Mouse (Mus musculus) liver, embryonic 12.5 days (tissue): ENCODE measurements around the gene Gm28048. TPM values are rescaled to one million over a fixed set of nuclear protein-coding genes. Genes with fewer than 3 reads are reported as not detected.

Experiments used
- ATAC-seq: fragments of 200-750 bp; cut with Nextera tagmentation; 2 replicates; pipeline ENCODE4 v1.8.0; 2017; ENCODE audit warnings: moderate number of reproducible peaks, mild to moderate bottlenecking, moderate library complexity
- H3K27ac ChIP-seq: fragments of 300-500 bp; sonication (generic); 2 replicates; pipeline ENCODE4 v1.5.1; 2016; ENCODE audit warnings: mild to moderate bottlenecking
- H3K27me3 ChIP-seq: fragments of 300-500 bp; sonication (generic); replicated peaks from 2 replicates; pipeline ENCODE4 v1.6.1; 2016; ENCODE audit warnings: mild to moderate bottlenecking, moderate library complexity
- H3K36me3 ChIP-seq: fragments of 300-500 bp; sonication (generic); 2 replicates; pipeline ENCODE4 v1.6.1; 2016; ENCODE audit warnings: mild to moderate bottlenecking, moderate library complexity
- H3K4me1 ChIP-seq: fragments of 300-500 bp; sonication (generic); 2 replicates; pipeline ENCODE4 v1.6.1; 2016
- H3K4me2 ChIP-seq: fragments of 300-500 bp; sonication (generic); 2 replicates; pipeline ENCODE4 v1.6.1; 2016; ENCODE audit warnings: mild to moderate bottlenecking, moderate library complexity
- H3K4me3 ChIP-seq: fragments of 300-500 bp; sonication (generic); 2 replicates; pipeline ENCODE4 v1.5.1; 2016; ENCODE audit warnings: mild to moderate bottlenecking, moderate library complexity
- H3K9ac ChIP-seq: fragments of 300-500 bp; sonication (generic); 2 replicates; pipeline ENCODE4 v1.6.1; 2016; ENCODE audit warnings: mild to moderate bottlenecking, moderate library complexity
- H3K9me3 ChIP-seq: fragments of 300-500 bp; sonication (generic); replicated peaks from 2 replicates; pipeline ENCODE4 v1.6.1; 2016; ENCODE audit warnings: mild to moderate bottlenecking, moderate library complexity
- WGBS: fragments of 180-500 bp; shearing (Covaris S2); methylation state at CpG from one replicate; pipeline ENCODE4 v1.1.7; 2016; ENCODE audit not compliant: insufficient replicate concordance; 5-methylcytosine and 5-hydroxymethylcytosine counted together
- polyA plus RNA-seq: library from polyadenylated mRNA; unstranded; fragments of >200 nt; fragmentation: Nextera tagmentation; extraction: Ambion mirVana; gene quantifications from 2 replicates; pipeline ENCODE4 v1.2.1, GENCODE M21; 2016

Gm28048 gene
- polyA plus RNA-seq, 1 experiment from 2014 or later: 10.2 TPM

DNA sequence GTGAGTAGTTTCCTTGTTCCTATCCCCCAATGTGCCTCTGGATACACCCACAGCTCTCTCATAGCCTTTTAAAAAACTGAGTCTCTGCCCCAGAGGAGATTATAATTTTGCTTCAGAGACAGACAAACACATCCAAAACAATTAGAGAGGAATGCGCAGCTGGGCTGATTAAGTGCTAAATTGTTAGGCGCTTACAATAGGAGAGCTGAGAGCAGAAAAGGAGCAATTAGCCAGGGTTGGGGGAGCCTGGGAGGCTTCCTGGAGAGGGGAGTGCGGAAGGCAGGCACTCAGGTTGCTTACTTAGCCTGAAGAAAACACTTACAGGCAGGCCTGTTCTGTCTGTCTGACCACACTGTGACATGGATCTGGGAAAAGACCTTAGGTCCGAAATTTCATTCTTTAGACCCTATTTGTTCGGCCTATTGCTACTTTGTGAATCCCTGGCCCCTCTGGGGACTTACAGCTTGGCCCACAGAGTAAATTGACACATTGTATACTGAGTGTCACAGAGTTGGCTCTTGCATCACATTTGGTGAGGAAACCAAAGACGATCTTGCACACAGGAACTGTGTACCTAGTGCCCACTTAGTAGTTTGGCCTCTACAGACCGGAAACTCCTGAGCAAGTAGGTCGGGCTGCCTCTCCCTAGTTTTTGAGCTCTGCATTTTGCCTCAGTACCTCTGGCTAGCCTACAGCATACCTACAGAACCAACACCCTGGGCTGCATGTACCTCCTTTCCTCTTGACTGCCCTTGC lies 117.4 kb downstream of the Gm28048 start:
- no peak overlapping the region for H3K27ac ChIP-seq
- no peak overlapping the region for H3K4me3 ChIP-seq
- no peak overlapping the region for H3K9ac ChIP-seq
- peaks cover 4% of the 10 kb centered on the region for H3K27me3 ChIP-seq
- H3K4me1 ChIP-seq: peaks cover 8% of the 10 kb centered on the region; the same call in 1 of the 2 replicates
- no peak overlapping the region for H3K4me2 ChIP-seq
- no peaks in the 10 kb centered on the region for H3K36me3 ChIP-seq
- ATAC-seq: no peak
- WGBS: 73% methylated on average over 8 of the region's 8 CpGs
- no peaks in the 10 kb centered on the region for H3K9me3 ChIP-seq

DNA sequence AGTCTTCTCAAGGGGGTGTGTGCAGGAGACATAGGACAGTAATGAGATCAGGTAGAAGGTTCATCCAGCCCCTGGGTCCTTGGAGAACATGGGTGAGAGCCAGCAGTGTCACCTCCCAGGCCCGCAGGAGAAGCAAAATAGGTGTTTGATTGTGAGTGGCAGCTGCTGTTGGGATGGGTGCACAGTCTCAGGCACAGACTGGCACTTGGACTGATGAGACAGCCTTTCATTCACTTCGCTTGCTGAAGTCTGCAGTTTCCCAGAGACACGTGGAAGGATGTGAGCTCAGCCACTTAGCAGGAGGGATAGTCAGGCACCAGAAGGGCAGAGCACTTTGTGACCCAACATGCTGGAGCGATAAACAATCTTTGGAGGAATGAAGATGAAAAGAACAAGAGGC lies 118.3 kb downstream of the Gm28048 start:
- H3K27ac ChIP-seq: no peak overlapping the region
- no peaks in the 10 kb centered on the region for H3K36me3 ChIP-seq
- H3K27me3 ChIP-seq: peaks cover 6% of the 10 kb centered on the region
- H3K9me3 ChIP-seq: no peaks in the 10 kb centered on the region
- no peak overlapping the region for H3K4me2 ChIP-seq
- no peak overlapping the region for H3K4me3 ChIP-seq
- WGBS: 51% methylated on average over 4 of the region's 4 CpGs
- peaks cover 13% of the 10 kb centered on the region for H3K4me1 ChIP-seq
- no peak overlapping the region for H3K9ac ChIP-seq
- ATAC-seq: no peak

DNA sequence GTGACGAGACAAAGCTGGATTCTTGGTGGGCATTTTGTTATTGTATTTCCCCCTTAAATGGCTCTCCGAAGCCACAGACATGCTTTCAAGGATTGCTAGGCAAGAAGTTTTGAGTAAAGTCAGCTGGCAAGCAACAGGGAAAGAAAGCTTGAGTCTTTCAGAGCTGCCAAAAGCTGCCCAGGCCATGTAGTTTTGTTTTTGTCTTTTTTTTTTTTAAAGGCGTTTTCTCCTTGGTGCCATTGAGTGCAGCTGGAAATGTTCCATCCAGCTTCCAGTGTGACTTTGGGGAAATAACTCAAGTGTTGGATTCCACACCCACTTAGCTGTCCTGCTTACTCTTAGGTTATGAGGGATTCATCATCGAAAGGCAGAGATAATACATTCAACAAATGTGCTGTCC lies 120.6 kb downstream of the Gm28048 start:
- H3K4me2 ChIP-seq: no peak overlapping the region
- H3K9me3 ChIP-seq: no peaks in the 10 kb centered on the region
- ATAC-seq: no peak
- H3K27me3 ChIP-seq: peaks cover 16% of the 10 kb centered on the region
- no peak overlapping the region for H3K27ac ChIP-seq
- H3K4me1 ChIP-seq: peaks cover 33% of the 10 kb centered on the region
- no peak overlapping the region for H3K4me3 ChIP-seq
- no peaks in the 10 kb centered on the region for H3K36me3 ChIP-seq
- WGBS: 72% methylated on average over 4 of the region's 4 CpGs
- H3K9ac ChIP-seq: no peak overlapping the region

DNA sequence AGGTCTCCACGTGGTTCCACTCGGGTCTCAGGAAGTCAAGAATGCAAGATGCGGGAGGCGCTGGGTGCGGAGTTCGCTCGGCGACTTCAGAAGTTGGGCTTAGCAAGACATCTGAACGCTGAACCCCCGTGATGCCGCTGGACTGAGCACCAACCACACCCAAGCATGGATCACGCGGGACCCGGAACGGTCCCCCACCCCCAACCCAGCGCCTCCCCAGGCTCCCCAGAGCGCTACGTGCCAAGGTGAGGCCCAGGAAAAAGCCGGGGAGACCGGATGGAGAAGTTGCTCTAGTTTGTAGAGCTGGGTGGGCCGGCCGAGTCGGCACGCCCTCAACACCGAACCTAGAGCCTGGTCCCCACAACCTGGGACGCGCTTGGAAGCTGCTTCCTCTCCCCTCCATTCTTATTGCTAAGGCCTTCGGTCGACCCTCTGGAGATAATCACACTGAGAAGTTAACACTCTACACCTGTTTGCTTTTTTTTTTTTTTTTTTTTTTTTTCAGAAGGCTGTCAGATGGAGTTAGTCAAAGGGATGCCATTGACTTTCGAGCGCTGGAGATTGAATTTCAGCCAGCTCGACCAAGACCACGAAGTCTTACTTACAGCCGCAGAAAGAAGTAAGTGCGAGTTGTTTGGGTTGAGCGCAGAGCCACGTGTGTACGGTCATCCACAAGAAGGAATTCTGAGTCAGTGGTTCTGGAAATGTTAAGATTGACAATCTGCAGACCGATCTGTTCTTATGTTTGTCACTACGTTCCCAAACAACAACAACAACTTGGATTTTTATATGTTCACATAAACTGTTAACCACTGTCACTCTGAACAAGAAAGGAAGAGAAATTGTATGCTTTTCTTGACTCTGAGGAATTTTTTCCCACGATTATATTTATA lies 121.3 kb downstream of the Gm28048 start, which contains the start of gene B3gnt2:
Gene B3gnt2, minus strand, starts transcription at position 627 of the 893 bp plus-strand sequence.
- ATAC-seq: peak; percentile 34
- no peaks in the 10 kb centered on the region for H3K9me3 ChIP-seq
- H3K4me3 ChIP-seq: peak within 1 kb of the TSS; percentile 73
- whole genome bisulfite sequencing: 9% methylated on average over 41 of the region's 41 CpGs
- peaks cover 37% of the 10 kb centered on the region for H3K4me1 ChIP-seq
- peak within 1 kb of the TSS; percentile 90 for H3K4me2 ChIP-seq
- peak within 1 kb of the TSS; percentile 74 for H3K27ac ChIP-seq
- H3K27me3 ChIP-seq: peaks cover 16% of the 10 kb centered on the region
- no peaks in the 10 kb centered on the region for H3K36me3 ChIP-seq
- peak within 1 kb of the TSS; percentile 83 for H3K9ac ChIP-seq

DNA sequence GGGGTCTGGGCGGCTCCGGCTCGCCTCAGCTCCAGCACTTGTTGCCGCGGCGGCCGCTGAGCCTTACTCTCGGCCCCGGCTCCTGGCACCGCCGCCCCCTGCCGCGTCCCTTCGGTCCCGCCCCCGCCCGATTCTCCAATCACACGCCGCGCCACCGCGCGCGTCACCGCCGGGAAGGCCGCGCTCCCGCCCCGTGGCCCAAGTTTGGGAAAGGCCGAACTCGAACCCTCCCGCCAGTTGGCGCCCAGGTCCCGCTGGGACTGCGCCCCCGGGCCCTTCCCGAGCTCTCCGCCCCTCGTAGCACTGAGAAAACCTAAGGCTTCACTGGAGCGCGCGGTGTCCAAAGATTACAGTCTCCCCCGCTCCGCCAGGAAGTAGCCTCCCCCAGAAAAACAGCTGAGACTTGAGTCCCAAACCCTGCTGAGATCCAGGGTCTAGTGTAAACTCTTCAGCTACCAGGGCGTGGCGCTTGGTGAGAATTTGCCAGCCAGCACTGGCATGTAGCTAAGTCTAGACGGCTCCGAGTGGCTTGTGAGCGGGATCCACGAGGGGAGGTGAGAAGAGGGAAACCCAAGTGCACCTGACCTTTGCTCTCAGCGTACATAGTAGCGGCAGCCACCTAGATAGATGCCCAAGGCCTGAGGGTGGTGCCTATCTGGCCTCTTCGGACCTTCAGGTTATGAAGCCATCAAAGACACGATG lies 122.1 kb downstream of the Gm28048 start:
- peak overlapping the region; percentile 74 for H3K27ac ChIP-seq
- 0% methylated on average over 55 of the region's 55 CpGs for WGBS
- H3K4me3 ChIP-seq: peak overlapping the region; percentile 73
- H3K4me2 ChIP-seq: peak overlapping the region; percentile 90
- no peaks in the 10 kb centered on the region for H3K9me3 ChIP-seq
- ATAC-seq: peak; percentile 90
- peaks cover 16% of the 10 kb centered on the region for H3K27me3 ChIP-seq
- H3K4me1 ChIP-seq: peaks cover 45% of the 10 kb centered on the region
- no peaks in the 10 kb centered on the region for H3K36me3 ChIP-seq
- peak overlapping the region; percentile 83 for H3K9ac ChIP-seq

DNA sequence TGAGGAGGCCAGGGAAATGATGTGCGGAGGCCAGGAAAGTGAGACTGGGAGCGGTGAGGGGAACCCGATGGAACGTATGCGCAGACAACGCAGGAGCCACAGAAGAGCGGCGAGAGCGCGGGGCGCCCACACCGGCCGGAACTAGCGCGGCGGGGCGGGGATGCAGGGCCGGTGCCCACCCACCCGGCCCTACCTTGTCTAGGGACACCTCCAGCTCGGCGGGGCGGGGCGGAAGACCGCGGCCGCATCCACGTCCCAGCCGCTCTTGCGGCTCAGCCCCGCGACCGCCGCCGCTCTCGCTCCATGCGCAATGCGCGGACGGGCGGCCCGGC lies 122.6 kb downstream of the Gm28048 start:
- WGBS: 0% methylated on average over 34 of the region's 41 CpGs
- Histone ChIP-seq H3K9me3 (no peaks in the 10 kb centered on the region), H3K36me3 (no peaks in the 10 kb centered on the region), H3K4me2 (peak overlapping the region; percentile 90), H3K27ac (peak overlapping the region; percentile 74), H3K9ac (peak overlapping the region; percentile 83), H3K4me3 (peak overlapping the region; percentile 73), H3K27me3 (peaks cover 16% of the 10 kb centered on the region), H3K4me1 (peaks cover 51% of the 10 kb centered on the region)
- ATAC-seq: peak; percentile 79

DNA sequence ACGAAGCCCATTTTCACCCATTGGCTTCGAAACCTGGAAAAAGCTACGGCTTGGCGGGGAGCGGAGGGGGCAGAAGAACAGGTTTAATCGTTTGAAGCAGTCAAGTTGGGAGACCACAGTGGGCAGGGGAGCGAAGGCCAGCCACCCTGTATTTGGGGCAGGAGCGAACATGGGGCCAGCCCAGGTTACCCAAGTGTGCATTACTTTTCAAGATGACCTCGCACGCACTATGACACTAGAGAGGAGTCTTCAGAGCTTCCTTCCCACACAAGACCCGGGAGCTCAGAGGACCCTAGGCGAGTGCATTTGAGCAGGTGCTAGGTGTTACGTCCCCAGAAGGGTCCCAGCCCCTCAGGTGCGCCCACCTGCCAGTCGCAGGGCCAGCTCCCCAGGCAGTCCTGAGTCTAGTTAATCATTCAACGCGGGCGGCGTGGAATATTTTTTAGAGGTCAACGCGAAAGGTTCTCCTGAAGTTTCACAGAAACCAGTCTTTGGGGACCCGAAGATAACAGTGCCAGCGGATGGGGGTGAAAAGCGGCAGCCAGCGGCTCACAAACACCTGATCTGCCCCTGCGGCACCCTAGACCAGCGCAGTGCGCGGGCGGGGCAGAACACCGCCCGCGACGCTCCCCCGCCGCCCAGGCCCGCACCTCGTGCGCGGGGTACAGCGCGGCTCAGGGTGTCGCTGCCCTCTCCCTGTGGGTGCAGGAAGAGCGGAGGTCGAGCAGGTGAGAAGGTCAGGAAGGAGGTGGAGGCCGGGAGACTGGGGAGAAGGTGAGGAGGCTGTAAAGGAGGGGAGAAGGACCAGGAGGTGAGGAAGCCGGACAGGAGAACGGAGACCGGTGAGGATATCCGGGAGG lies 123.2 kb downstream of the Gm28048 start:
- Histone ChIP-seq H3K27me3 (peaks cover 14% of the 10 kb centered on the region), H3K4me3 (peak overlapping the region; percentile 73), H3K4me2 (peak overlapping the region; percentile 90), H3K9ac (peak overlapping the region; percentile 83), H3K4me1 (peaks cover 56% of the 10 kb centered on the region), H3K9me3 (no peaks in the 10 kb centered on the region), H3K27ac (peak overlapping the region; percentile 74), H3K36me3 (peaks cover under 1% of the 10 kb centered on the region; the same call in 1 of the 2 replicates)
- ATAC-seq: peak; percentile 58
- WGBS: 2% methylated on average over 50 of the region's 50 CpGs

DNA sequence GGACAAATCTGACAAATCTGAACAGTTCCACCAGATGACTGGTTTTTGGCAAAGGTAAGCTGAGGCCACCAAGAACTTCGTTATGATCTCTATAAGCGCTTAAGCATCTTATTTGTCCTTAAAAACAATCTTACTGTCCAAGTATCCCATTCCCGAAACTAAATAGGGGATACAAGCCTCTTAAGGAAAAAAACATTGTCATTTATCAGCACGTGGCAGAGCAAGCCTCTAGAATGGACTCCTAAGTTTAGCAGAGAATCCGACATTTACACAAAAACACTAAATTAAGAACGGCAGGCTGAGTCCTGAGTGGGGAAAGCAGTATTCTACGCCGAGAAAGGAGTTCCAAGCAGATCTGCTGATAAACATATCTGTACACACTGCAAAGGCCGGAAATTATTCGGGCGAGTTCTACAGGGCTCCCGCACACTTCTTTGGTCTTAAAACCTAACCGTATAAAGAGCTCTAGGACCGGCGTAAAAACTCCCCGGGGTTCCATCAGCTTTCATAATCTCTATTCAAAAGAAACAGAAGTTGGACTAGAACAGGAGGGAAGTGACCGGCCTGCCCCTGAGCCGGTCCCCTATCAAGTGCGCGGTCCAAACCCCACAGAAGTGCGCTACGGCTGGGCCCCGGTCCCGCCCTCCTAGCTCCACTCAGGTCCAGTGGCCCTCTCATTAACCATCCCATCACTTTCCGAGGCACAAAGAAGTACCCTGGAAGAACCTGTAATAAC lies 124.0 kb downstream of the Gm28048 start:
- H3K4me3 ChIP-seq: peak overlapping the region; percentile 73
- H3K4me2 ChIP-seq: peak overlapping the region; percentile 90
- peak overlapping the region; percentile 83 for H3K9ac ChIP-seq
- H3K27ac ChIP-seq: peak overlapping the region; percentile 61; the same call in 1 of the 2 replicates
- no peak for ATAC-seq
- no peaks in the 10 kb centered on the region for H3K9me3 ChIP-seq
- peaks cover 64% of the 10 kb centered on the region for H3K4me1 ChIP-seq
- H3K36me3 ChIP-seq: peaks cover 2% of the 10 kb centered on the region; the same call in 1 of the 2 replicates
- 9% methylated on average over 25 of the region's 25 CpGs for WGBS
- H3K27me3 ChIP-seq: peaks cover 12% of the 10 kb centered on the region

DNA sequence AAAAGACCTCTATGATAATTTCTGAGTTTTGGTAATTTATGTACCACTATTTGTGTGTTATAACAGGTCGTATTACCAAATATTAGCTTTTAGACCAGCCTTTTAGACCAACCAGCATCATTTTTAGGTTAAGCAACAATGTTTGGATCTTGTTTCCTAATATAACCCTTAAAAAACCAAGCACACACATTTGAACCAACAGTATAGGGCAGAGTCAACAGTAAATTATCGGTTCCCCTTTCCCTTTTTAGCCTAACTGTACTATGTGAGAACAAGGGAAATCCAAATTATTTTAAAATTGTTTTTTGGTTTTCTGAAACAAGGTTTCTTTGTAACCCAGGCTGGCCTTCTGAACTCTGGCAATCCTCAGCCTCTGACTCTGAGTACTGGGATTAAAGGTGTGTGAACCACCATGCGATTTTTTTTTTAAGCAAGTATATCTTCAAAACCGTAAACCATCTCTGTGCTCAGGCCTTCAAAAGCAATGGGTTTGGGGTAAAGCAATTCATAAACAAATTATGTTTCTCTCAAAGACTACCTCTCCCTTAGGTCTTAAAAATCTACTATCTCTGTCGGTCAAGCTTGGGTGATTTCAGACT lies 124.7 kb downstream of the Gm28048 start:
- Histone ChIP-seq H3K36me3 (peaks cover 2% of the 10 kb centered on the region; the same call in 1 of the 2 replicates), H3K27me3 (peaks cover 12% of the 10 kb centered on the region), H3K4me3 (peak overlapping the region; percentile 73; the same call in 1 of the 2 replicates), H3K27ac (no peak overlapping the region), H3K4me2 (peak overlapping the region; percentile 90), H3K9me3 (no peaks in the 10 kb centered on the region), H3K4me1 (peaks cover 70% of the 10 kb centered on the region), H3K9ac (no peak overlapping the region)
- ATAC-seq: no peak
- WGBS: 67% methylated on average over 5 of the region's 5 CpGs

DNA sequence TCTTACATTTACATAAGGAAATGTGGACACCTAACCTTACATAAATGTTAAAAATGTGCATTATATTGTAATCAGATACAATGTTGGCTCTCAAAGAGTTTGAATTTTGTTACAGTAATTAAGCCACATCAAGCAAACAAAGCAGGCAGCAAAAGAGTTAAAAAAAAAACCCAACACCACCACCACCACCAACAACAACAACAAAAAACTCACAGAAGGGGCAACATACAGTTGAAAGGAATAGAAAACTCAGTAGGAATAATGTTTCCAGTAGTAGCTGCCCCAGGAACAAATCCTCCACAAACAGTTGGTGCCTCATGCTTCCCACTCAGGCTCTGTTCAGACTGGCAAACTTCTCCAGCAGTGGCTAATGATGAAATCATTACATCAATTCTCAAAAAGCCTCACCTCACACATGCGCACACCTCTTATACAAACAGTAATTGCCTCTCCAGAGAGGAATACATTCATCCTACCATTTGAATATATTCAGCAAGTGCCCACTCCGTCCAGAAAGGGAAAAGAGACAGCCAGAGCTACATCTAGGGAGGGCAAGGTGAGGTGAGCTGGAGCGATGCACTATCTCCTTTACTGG lies 125.4 kb downstream of the Gm28048 start:
- WGBS: 74% methylated on average over 3 of the region's 3 CpGs

More for the DNA sequence above, 125.4 kb downstream of the Gm28048 start:
- no peaks in the 10 kb centered on the region for H3K9me3 ChIP-seq
- no peak for ATAC-seq
- no peak overlapping the region for H3K4me3 ChIP-seq
- H3K4me1 ChIP-seq: peaks cover 76% of the 10 kb centered on the region
- peaks cover 12% of the 10 kb centered on the region for H3K27me3 ChIP-seq
- peak overlapping the region; percentile 27 for H3K4me2 ChIP-seq
- H3K9ac ChIP-seq: 0 out of 2 replicates have a peak overlapping the region, but pooled peaks have one; percentile 32
- H3K27ac ChIP-seq: no peak overlapping the region
- H3K36me3 ChIP-seq: peaks cover 2% of the 10 kb centered on the region; the same call in 1 of the 2 replicates
